Mouse (Mus musculus) WW6 (cell line): Measurements from ENCODE around the gene Coa7.

Experiments
- DNase-seq: peaks from one replicate; pipeline ENCODE4 v3.0.0-alpha.2; 2013; ENCODE audit warnings: low read depth, low spot score

Gene Coa7

GRCm38 (mm10) chr4:108327730-108328484 lies at the start of gene Coa7:
TSS of gene Coa7 (plus strand) at chr4:108328140.
- DNase-seq, result peak; percentile 91

DNA sequence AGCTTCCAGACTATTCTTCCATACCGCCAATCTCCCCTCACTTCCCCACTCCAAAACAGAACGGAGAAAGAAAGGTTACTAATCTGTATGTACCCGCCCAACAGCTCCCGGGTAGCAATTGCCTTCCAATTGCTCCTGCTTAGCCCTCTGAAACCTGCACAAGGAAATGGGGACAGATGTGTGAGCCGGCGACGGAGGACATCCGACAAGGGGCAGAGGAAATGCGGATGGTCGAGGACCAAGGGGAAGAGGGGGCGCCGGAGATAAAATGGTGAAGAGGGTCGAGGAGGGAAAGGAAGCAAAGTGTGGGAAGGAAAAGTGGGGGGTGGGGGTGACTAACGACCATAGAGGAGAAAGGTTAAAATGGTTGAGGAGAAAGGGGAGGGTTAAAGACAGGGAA lies 27.7 kb upstream of the Coa7 start:
- DNase-seq, result no peak

DNA sequence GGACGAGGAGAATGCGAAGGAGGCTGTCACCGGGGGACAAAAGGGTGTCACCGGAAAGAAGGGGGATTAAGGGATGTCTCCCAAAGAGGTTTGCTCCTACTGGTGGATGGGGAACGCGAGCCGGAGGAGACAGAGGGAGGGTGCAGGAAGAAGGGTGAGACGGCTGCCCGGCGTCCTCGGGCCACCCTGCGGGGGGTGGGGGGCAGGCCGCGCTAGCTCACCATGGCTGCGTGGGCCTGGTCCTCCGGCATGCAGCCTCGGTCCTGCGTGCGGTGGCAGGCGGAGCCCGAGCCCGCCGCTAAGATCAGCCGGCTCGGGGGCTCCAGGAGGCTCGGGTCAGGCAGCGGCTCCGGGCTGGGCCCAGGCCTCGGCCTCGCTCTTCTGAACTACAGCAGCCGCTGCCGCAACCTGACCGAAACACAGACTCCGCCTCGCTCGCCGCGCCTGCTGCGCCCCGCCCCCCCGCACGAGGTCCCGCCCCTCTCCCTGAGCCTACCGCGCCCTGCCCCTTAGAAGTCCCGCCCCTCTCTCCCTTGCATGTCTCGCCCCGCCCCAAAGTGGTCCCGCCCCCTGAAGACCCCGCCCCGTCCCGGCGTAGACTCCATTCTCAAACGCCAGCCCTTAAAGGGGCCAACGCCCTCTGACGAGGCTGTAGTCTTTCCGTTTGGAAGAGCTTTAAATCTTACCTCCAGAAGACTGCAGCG lies 27.1 kb upstream of the Coa7 start, which contains the start of gene Zyg11b:
Zyg11b (minus strand) TSS at position 427 of the 704 bp plus-strand sequence.
- DNase-seq, result peak; percentile 73

- no peak for DNase-seq
Measured at GRCm38 (mm10) chr4:108302296-108302890, 25.5 kb upstream of the Coa7 start.

DNA sequence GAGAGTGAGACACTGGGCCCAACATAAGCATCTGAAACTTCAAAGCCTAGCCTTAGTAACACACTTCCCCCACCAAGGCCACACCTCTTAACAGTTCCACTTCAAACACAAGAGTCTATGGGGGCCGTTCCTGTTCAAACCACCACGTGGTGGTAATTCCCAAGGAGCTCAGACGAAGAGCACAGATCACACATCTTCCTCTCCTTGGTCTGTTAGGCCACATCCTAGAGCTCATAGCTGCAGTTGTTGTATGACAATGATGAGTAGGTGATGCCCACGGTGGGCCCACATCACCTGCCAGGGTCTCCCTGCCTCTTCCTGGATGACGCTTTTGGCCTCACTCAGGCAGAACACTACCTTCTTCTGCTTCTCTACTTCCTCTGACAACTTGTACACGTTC lies 17.2 kb upstream of the Coa7 start:
- no peak for DNase-seq

GRCm38 (mm10) chr4:108314041-108314440 lies 13.9 kb upstream of the Coa7 start:
- no peak for DNase-seq

GRCm38 (mm10) chr4:108317656-108318605 lies 10.0 kb upstream of the Coa7 start:
- DNase-seq, result no peak

DNA sequence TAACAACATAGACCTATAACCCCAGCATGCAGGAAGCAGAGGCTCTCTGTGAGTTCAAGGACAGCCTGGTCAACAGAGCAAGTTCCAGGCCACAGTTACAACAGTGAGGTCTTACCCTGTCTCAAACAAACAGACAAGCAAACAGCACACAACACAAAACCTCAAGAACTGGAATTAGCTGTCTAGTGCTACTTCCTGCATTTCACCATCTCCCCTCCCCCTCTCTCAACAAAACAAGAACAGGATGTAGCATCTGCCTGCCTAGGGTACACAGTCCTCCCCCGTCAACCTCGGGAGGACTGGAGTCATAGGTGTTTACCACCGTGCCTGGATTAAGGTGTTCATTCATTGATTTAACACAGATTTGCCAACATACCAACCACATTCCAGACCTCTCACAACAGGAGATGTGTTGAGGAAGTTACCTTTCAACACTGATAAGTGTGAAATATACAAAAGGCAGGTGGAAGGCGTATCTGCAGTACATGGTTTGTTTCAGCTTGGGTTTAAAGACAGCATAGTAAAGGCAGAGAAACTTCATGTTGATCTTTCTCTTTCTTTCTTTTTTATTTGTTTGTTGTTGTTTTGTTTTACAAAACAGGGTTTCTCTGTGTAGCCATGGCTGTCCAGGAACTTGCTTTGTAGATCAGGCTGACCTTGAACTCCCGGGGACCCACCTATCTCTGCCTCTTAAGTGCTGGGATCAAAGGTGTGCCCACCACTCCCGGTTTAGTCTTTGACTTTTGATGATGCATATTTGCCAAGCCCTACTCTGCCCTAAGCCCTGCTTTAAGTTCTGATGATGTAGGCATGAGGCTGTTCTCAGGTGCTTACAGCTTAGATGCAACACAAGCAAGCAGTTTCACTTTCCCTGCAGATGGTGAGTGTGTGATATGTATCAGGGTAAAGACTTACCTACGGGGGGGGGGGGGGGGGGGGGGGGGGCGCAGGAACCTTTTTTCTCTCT lies 9.0 kb upstream of the Coa7 start:
- no peak for DNase-seq

GRCm38 (mm10) chr4:108319747-108320146 lies 8.2 kb upstream of the Coa7 start:
- DNase-seq, result no peak

DNA sequence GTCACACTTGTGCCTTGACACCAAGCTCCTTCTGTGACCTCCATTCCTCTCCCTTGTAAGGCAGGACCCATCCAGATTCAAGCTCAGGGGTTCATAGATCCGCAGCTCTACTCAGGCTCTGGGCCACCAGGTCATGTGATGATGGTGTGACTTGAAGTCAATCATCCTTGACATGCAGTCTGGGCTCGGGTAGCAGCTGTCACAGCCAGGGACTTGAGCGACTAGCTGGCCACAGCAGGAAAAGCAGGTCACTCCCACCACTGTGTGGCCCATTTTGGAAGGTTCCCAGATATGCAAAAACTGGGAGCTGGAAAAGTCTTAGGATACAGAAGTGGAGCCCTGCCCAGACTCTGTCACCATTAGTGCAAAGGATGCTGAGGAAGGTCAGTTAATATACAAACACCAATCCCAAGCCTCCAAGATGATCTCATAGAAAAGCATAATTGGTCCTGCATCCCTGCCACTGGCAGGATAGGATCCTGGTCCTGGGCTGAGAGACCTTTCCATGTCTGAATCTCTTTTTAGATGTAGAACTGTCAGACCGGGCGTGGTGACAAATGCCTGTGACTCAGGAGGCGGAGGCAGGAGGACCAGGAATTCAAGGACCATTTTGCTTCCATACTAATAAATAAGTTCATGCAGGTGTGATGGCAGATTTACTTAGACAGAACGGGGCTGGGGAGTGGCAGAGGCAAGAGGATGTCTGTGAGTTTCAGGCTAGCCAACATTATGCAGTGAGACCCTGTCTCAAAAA lies 7.1 kb upstream of the Coa7 start:
- no peak for DNase-seq

DNA sequence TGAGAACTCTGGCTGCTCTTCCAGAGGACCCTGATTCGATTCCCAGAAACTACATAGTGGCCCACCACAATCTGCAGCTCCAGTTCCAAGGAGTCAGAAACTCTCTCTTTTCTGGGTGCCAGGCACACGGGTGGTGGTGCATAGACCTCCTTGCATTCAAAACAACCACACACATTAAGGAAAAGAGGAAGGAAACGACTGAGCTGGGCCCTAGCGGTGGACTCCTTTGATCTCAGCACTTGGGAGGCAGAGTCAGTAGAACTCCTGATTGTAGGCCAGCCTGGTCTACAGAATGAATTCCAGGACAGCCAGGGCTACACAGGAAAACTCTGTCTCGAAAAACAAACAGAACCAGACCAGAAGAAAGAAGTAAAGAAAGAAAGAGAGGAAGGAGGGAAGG lies 4.4 kb upstream of the Coa7 start:
- no peak for DNase-seq

- DNase-seq, result no peak
Measured at GRCm38 (mm10) chr4:108327071-108327579, 815 bp upstream of the Coa7 start.

DNA sequence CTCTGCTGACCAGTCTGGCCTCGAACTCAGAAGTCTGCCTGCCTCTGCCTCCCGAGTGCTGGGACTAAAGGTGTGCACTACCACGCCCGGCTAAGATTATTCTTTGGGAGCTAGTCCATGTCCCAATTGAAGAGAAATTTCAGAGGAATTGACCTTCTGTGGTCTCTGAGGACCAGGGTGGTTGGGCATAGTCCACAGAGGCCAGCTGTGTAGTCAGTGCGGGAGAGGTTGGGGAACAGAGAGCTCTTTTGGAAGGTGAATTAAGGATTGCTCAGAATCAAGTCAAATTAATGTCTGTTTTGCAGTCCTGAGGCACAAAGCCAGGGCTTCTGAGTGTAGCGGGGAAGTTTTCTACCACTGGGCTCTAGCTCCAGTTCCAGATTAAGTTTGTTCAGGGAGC lies 1.9 kb downstream of the Coa7 start:
- no peak for DNase-seq

GRCm38 (mm10) chr4:108332041-108332440 lies 4.1 kb downstream of the Coa7 start:
- no peak for DNase-seq

DNA sequence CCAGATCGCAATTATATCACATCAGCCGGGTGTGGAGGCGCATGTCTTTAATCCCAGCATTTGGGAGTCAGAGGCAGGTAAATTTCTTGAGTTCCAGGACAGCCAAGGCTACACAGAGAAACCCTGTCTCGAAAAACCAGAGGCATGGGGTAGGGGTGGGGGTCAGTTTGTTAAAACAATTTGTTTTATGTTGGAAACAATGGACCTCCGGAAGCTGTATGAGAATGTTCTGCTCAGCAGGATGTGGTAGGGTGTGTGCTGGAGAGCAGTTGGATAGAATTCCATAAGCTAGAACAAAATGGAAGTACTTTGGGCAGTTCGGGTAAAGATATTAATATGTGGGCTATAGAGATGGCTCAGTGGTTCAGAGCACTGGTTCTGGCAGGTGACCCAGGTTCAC lies 7.5 kb downstream of the Coa7 start:
- no peak for DNase-seq

DNA sequence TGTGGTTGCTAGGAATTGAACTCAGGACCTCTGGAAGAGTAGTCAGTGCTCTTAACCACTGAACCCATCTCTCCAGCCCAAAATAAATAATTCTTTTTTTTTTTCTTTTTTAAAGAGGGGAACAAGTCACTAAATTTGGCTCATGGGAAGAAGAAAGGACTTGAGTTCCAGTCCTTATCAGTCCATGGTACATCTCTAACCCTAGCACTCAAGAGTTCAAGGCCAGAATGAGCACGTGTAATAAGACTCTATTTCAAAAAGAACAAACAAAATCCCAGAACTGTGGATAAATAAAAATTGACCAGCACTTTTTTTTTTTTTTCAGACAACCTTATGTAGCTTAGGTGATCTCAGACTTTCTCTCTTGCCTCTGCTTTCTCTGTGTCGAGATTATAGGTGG lies 8.8 kb downstream of the Coa7 start:
- no peak for DNase-seq

GRCm38 (mm10) chr4:108337817-108338216 lies 9.9 kb downstream of the Coa7 start:
- DNase-seq, result no peak

- DNase-seq, result no peak
Measured at GRCm38 (mm10) chr4:108338321-108338733, 10.4 kb downstream of the Coa7 start.

DNA sequence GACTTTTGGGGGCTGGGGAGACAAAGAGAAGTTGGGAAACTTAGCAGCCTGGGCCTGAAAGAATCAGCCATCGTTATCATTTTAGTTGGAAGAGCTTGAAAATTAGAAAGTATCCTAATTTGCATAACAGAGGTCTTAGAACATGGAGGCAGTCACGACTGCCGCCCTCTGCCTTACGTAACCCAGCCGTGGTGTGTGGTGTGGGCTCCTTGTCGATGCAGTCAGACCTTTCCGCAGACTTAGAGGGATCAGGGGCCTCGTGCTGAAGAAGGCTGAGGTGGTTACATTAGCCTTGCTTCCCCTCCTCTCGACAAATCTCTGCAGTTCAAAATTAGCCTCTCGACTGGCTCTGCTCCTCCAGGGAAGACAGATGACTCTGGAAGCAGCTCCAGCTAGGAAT lies 10.9 kb downstream of the Coa7 start:
- no peak for DNase-seq
